Mouse (Mus musculus): ENCODE measurements at regions not wholly inside any gene's neighbourhood (a gene's known extent, or its start where the extent isn't known, plus 50 kb on each side); places are given as distances from the start of the nearest gene placed in this dataset.

DNA sequence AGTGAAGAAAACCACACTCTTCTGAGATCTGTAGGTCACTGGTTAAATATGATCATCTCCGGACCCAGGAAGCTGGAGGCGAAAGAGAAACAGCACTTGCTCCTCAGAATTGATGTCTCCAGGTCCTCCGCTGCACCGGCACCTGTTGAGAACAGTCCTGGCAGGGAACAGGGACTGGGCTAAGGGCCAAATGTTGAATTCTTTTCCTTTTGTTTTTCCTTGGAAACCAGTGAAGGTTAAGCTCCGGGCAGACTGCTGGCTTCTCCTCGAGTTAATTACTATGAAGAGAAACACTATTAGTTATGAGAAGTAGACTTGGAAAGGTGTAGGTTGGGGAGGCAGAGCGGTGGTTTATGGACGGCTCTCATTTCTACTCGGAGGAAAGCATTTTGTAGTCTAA lies 242.7 kb downstream of the Rngtt start:
- no peaks in the 10 kb centered on the region for H3K9me3 ChIP-seq (ENCODE audit: control insufficient read depth, low read length)
- no peaks in the 10 kb centered on the region for H3K27me3 ChIP-seq (replicated peaks; ENCODE audit: control insufficient read depth, insufficient read depth, low read length)
- no peaks in the 10 kb centered on the region for H3K36me3 ChIP-seq (ENCODE audit: control insufficient read depth, insufficient read depth, low read length)
- 50% methylated on average over 9 of the region's 9 CpGs for WGBS
- peak; percentile 71 for DNase-seq (ENCODE audit: low spot score)
- H3K27ac ChIP-seq (replicated peaks; ENCODE audit: low read depth, low read length): no peak overlapping the region
- H3K4me2 ChIP-seq (ENCODE audit: low read depth, low read length): no peak overlapping the region
- H3K4me3 ChIP-seq (ENCODE audit: low read depth, low read length): no peak overlapping the region
- no peak overlapping the region for H3K9ac ChIP-seq (ENCODE audit: low read depth, low read length)
- peaks cover 7% of the 10 kb centered on the region; the same call in 1 of the 2 replicates for H3K4me1 ChIP-seq (ENCODE audit: control insufficient read depth, insufficient read depth, low read length)
- ATAC-seq (ENCODE audit: low read depth): 0 out of 2 replicates have a peak, but pooled peaks have one; percentile 62

DNA sequence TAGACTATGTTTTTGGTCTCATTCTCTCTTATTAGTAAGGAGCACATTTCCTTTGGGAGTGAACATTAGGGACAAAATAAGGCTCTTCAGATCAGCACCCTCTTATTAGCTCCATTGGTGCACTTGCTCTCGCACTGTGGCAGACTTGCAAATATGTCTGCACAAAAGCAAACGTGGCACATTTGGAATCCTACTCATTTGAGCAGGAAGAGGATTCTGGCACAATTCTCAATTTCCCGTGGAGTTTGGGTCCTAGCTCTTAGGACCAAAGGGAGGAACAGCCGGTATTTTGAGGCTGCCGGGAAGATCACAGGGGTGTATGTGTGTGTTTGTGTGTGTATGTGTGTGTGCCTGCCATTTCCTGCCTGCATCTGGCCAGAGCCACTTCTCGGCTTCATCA lies 244.5 kb downstream of the Rngtt start:
- Histone ChIP-seq H3K9ac (ENCODE audit: low read depth, low read length) (no peak overlapping the region), H3K4me2 (ENCODE audit: low read depth, low read length) (peak overlapping the region; percentile 36; the same call in 1 of the 2 replicates), H3K27ac (replicated peaks; ENCODE audit: low read depth, low read length) (no peak overlapping the region), H3K9me3 (ENCODE audit: control insufficient read depth, low read length) (no peaks in the 10 kb centered on the region), H3K36me3 (ENCODE audit: control insufficient read depth, insufficient read depth, low read length) (no peaks in the 10 kb centered on the region), H3K4me1 (ENCODE audit: control insufficient read depth, insufficient read depth, low read length) (peaks cover 7% of the 10 kb centered on the region; the same call in 1 of the 2 replicates), H3K27me3 (replicated peaks; ENCODE audit: control insufficient read depth, insufficient read depth, low read length) (no peaks in the 10 kb centered on the region), H3K4me3 (ENCODE audit: low read depth, low read length) (no peak overlapping the region)
- no peak for DNase-seq (ENCODE audit: low spot score)
- ATAC-seq (ENCODE audit: low read depth): no peak
- 36% methylated on average over 6 of the region's 6 CpGs for WGBS

DNA sequence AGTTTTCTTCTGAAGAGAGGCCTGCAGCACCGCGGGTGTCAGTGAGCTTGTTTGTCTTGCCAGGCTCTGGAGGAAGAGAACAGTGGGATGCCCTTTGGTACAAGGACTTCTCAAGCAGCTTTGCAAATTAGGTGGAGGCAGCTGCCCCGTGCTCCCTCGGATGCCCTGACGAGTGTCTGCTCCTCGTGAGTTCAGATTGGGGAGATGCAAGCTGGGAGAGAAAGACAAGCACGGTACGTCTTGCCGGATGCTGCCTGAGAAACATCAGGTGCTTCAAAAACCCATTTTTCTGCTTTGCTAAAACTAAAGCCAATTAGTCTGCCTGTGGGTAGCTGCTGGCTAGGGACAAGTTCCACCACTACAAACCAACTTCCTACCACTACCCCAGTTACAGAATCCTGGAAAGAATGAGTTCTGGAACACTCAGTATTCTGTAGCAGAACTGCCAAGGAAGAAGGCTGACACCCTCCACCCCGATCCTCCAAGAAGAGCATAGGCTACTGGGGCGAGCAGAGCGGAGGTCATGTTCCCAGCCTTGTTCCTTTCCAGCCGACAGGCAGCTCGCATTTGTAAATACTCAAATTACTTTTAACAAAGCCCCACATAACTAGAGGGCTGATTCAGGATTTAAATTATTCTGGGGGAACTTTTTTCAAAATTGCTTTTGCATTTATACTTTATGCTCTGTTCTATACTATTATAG lies 245.3 kb downstream of the Rngtt start:
- H3K36me3 ChIP-seq (ENCODE audit: control insufficient read depth, insufficient read depth, low read length): no peaks in the 10 kb centered on the region
- H3K4me2 ChIP-seq (ENCODE audit: low read depth, low read length): peak overlapping the region; percentile 36
- ATAC-seq (ENCODE audit: low read depth): no peak
- no peaks in the 10 kb centered on the region for H3K9me3 ChIP-seq (ENCODE audit: control insufficient read depth, low read length)
- peaks cover 7% of the 10 kb centered on the region; the same call in 1 of the 2 replicates for H3K4me1 ChIP-seq (ENCODE audit: control insufficient read depth, insufficient read depth, low read length)
- H3K4me3 ChIP-seq (ENCODE audit: low read depth, low read length): 0 out of 2 replicates have a peak overlapping the region, but pooled peaks have one; percentile 8
- H3K27ac ChIP-seq (replicated peaks; ENCODE audit: low read depth, low read length): no peak overlapping the region
- no peaks in the 10 kb centered on the region for H3K27me3 ChIP-seq (replicated peaks; ENCODE audit: control insufficient read depth, insufficient read depth, low read length)
- 6% methylated on average over 14 of the region's 14 CpGs for WGBS
- no peak overlapping the region for H3K9ac ChIP-seq (ENCODE audit: low read depth, low read length)
- no peak for DNase-seq (ENCODE audit: low spot score)

DNA sequence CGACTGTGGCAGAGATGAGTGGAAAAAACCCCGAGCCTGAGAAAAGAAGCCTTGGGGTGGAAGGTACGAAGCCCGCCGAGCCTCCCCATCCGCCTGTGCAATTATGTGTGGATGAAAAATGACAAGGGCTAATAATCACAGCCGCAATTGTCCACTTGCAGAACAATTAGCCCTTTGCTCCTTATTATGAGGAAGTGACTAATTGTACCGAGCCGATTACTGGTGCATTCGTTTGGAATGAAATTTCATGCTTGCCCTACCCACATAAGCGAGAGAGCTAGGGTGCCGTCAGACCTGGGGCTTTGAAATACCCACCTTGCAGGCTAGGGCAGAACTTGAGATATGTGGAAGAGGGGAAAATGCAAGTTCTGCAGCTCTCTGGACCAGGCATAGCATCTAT lies 245.9 kb downstream of the Rngtt start:
- peaks cover 7% of the 10 kb centered on the region; the same call in 1 of the 2 replicates for H3K4me1 ChIP-seq (ENCODE audit: control insufficient read depth, insufficient read depth, low read length)
- 29% methylated on average over 12 of the region's 12 CpGs for WGBS
- no peak overlapping the region for H3K9ac ChIP-seq (ENCODE audit: low read depth, low read length)
- 0 out of 2 replicates have a peak overlapping the region, but pooled peaks have one; percentile 8 for H3K4me3 ChIP-seq (ENCODE audit: low read depth, low read length)
- H3K27ac ChIP-seq (replicated peaks; ENCODE audit: low read depth, low read length): no peak overlapping the region
- DNase-seq (ENCODE audit: low spot score): no peak
- no peaks in the 10 kb centered on the region for H3K27me3 ChIP-seq (replicated peaks; ENCODE audit: control insufficient read depth, insufficient read depth, low read length)
- no peaks in the 10 kb centered on the region for H3K9me3 ChIP-seq (ENCODE audit: control insufficient read depth, low read length)
- H3K4me2 ChIP-seq (ENCODE audit: low read depth, low read length): peak overlapping the region; percentile 36
- H3K36me3 ChIP-seq (ENCODE audit: control insufficient read depth, insufficient read depth, low read length): no peaks in the 10 kb centered on the region
- no peak for ATAC-seq (ENCODE audit: low read depth)

DNA sequence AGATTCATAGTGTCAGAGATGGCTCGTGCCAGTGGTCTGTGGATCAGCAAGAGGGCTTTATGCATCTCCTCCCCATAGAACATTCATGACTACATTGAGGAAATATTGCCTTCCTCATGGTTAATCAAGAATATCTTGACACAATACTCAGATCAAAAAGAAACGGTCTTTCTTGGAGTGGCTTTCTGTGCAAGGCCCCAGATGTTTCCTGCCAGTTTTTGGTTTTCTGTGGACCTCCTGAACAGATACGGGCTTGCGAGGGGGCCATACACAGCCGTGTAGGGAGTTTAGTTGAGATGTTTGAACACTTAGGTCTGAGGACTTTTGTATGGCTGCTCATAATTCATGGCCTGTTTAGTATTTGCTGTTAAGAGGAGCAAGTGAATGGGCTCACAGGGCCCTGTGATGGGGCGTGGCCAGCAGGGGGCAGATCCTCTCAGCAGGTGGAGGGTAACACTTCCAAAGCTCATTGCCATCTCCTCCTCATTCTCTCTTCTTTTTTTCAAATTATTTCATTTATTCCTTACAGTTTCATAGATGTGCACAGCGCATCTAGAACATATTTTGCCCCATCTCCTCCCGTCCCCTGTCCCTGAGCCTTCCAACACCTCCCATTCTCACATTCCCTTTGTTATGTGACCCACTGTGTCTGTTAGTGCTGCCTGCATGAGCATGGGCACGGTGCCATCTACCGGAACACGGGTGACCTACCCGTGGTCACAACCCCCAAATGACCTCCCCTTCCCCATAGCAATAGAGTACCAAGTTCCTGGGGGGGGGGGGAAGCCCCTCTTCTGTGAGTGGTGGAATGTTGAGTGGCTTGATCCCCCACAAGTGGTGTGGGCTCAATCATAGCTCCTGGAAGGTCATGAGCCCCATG lies 246.8 kb downstream of the Rngtt start:
- Histone ChIP-seq H3K9ac (ENCODE audit: low read depth, low read length) (no peak overlapping the region), H3K27me3 (replicated peaks; ENCODE audit: control insufficient read depth, insufficient read depth, low read length) (no peaks in the 10 kb centered on the region), H3K9me3 (ENCODE audit: control insufficient read depth, low read length) (no peaks in the 10 kb centered on the region), H3K36me3 (ENCODE audit: control insufficient read depth, insufficient read depth, low read length) (no peaks in the 10 kb centered on the region), H3K4me2 (ENCODE audit: low read depth, low read length) (no peak overlapping the region), H3K27ac (replicated peaks; ENCODE audit: low read depth, low read length) (no peak overlapping the region), H3K4me3 (ENCODE audit: low read depth, low read length) (no peak overlapping the region), H3K4me1 (ENCODE audit: control insufficient read depth, insufficient read depth, low read length) (peaks cover 7% of the 10 kb centered on the region; the same call in 1 of the 2 replicates)
- 81% methylated on average over 12 of the region's 12 CpGs for WGBS
- no peak for DNase-seq (ENCODE audit: low spot score)
- no peak for ATAC-seq (ENCODE audit: low read depth)

DNA sequence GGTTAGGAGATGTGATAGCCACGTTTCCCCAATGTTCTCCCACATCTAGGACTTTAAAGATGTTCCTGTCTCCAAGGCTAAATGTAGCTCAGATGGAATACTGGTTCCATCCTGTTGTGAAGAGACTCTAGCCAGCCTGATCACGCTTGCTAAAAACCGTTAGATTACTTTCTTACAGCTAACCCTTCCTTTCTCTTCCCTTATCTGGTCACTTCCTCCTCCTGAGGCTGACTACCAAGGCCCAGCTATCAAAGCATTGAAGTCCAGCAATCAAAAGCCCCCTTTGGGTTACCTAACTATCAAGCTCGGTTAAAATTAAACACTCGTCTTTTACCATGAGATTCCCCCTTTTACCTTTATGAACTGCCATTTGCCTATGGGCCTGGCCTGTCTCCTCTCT lies 260.2 kb downstream of the Rngtt start:
- 78% methylated on average over 5 of the region's 5 CpGs for WGBS
- no peak for ATAC-seq (ENCODE audit: low read depth)
- no peak overlapping the region for H3K9ac ChIP-seq (ENCODE audit: low read depth, low read length)

DNA sequence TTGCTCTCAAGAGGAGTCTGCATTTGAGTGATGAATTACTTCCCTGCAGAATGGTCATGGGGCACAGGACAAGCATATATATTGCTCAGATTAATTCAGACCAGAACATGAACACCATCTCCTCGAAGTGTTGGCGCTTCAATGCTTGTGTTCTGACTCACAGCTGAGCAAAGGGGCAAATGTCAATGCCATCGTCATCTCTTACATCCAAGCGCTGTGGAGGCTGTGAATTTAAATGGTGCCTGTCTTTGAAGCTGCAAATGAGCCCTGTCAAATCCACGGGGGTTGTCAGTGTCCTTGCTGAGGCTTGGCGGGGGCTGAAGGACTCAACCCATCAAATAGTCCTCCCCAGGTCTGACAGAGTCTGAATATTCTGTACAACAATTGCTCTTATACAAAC lies 261.2 kb downstream of the Rngtt start:
- no peaks in the 10 kb centered on the region for H3K27me3 ChIP-seq (replicated peaks; ENCODE audit: control insufficient read depth, insufficient read depth, low read length)
- ATAC-seq (ENCODE audit: low read depth): no peak
- no peak overlapping the region for H3K4me3 ChIP-seq (ENCODE audit: low read depth, low read length)
- no peak for DNase-seq (ENCODE audit: low spot score)
- H3K27ac ChIP-seq (replicated peaks; ENCODE audit: low read depth, low read length): no peak overlapping the region
- WGBS: 64% methylated on average over 6 of the region's 6 CpGs
- no peaks in the 10 kb centered on the region for H3K36me3 ChIP-seq (ENCODE audit: control insufficient read depth, insufficient read depth, low read length)
- H3K4me1 ChIP-seq (ENCODE audit: control insufficient read depth, insufficient read depth, low read length): no peaks in the 10 kb centered on the region
- no peaks in the 10 kb centered on the region for H3K9me3 ChIP-seq (ENCODE audit: control insufficient read depth, low read length)
- H3K9ac ChIP-seq (ENCODE audit: low read depth, low read length): no peak overlapping the region
- no peak overlapping the region for H3K4me2 ChIP-seq (ENCODE audit: low read depth, low read length)

More for the DNA sequence above, 260.2 kb downstream of the Rngtt start:
- no peak overlapping the region for H3K4me2 ChIP-seq (ENCODE audit: low read depth, low read length)
- no peaks in the 10 kb centered on the region for H3K27me3 ChIP-seq (replicated peaks; ENCODE audit: control insufficient read depth, insufficient read depth, low read length)
- no peak for DNase-seq (ENCODE audit: low spot score)
- H3K4me1 ChIP-seq (ENCODE audit: control insufficient read depth, insufficient read depth, low read length): no peaks in the 10 kb centered on the region
- H3K9me3 ChIP-seq (ENCODE audit: control insufficient read depth, low read length): no peaks in the 10 kb centered on the region
- no peak overlapping the region for H3K27ac ChIP-seq (replicated peaks; ENCODE audit: low read depth, low read length)
- no peaks in the 10 kb centered on the region for H3K36me3 ChIP-seq (ENCODE audit: control insufficient read depth, insufficient read depth, low read length)
- H3K4me3 ChIP-seq (ENCODE audit: low read depth, low read length): no peak overlapping the region

DNA sequence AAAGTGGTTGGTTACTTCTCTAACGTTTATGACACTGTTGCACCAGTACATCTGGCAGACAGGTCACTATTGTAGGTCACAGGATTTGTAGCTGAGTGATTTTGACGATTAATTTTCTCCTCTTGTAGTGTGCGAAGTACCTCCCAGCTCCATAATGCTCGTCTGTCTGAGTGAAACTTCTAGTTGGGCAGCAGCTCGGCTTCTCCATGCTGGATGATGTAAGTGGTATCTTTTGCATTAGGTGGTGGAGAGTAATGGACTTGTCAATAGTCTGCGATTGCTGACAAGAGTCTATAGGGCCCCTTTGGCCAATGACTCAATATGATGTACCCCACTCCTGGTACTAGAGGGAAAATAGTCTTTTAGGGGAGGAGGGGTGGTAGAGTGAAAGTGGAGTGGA lies 267.5 kb downstream of the Rngtt start:
- H3K27me3 ChIP-seq (replicated peaks; ENCODE audit: control insufficient read depth, insufficient read depth, low read length): no peaks in the 10 kb centered on the region
- no peaks in the 10 kb centered on the region for H3K36me3 ChIP-seq (ENCODE audit: control insufficient read depth, insufficient read depth, low read length)
- no peak for DNase-seq (ENCODE audit: low spot score)
- H3K4me1 ChIP-seq (ENCODE audit: control insufficient read depth, insufficient read depth, low read length): no peaks in the 10 kb centered on the region
- no peak overlapping the region for H3K9ac ChIP-seq (ENCODE audit: low read depth, low read length)
- no peak for ATAC-seq (ENCODE audit: low read depth)
- 86% methylated on average over 6 of the region's 6 CpGs for WGBS
- H3K9me3 ChIP-seq (ENCODE audit: control insufficient read depth, low read length): peaks cover 6% of the 10 kb centered on the region; the same call in 1 of the 2 replicates
- H3K27ac ChIP-seq (replicated peaks; ENCODE audit: low read depth, low read length): no peak overlapping the region
- no peak overlapping the region for H3K4me3 ChIP-seq (ENCODE audit: low read depth, low read length)
- no peak overlapping the region for H3K4me2 ChIP-seq (ENCODE audit: low read depth, low read length)
